Mouse (Mus musculus): ENCODE results near the gene Fdxr. TPM values are rescaled to one million over a fixed set of nuclear protein-coding genes. Genes with fewer than 3 reads are reported as not detected.

Fdxr gene
- 14.1 and 14.2 TPM in 2 replicates for polyA plus RNA-seq (2015; fragmentation: Nextera tagmentation; extraction: Ambion mirVana)

DNA sequence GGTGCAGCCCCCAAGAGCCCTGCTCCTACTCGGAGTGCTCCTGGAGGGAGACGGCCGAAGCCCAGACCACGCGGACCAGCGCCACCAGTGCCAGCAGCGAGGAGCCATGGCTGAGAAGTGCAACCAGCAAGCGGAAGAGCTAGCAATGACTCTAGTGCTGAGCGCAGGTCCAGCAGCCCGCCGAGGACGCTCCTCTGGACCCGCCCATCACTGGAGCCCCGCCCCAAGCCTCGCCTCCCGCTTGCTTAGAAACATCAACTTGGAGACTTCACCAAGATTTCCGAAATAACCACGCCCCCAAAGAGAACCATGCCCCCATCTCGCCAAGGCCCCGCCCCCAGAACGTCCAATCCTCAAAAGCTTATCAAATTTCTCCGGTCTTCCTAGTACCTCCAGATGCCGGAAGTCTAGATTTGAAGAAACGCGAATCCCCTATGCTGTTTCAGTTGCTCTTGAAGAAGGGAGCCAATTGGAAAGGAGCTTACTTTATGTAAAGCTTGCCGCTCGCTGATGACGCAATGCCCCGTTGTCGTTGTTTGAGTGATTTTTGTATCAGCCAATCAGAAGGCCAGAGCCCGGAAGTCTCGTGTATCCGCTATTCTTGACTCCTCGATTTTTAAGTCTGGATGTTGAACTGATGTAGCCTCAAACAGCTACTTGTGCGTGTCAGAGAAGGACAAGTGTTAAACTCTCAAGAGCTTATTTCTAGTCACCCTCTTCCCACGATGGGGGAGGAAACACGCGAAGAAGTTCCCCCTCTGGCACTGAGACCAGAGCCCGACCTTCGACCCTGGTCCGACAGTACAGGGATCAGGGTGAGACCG, at the start of gene Fdxr:
Gene Fdxr (minus strand): TSS at position 271 of the 824 bp plus-strand sequence.
- ATAC-seq (ENCODE audit: low read depth): peak; percentile 97
- peak within 1 kb of the TSS; percentile 71 for H3K4me3 ChIP-seq (ENCODE audit: low read length)
- H3K27me3 ChIP-seq (ENCODE audit: control insufficient read depth, insufficient read depth, low read depth, low read length): no peaks in the 10 kb centered on the region
- no peaks in the 10 kb centered on the region for H3K36me3 ChIP-seq (ENCODE audit: control insufficient read depth, insufficient read depth, low read length)
- under 1% methylated on average over 42 of the region's 42 CpGs for WGBS
- peak within 1 kb of the TSS; percentile 80 for H3K27ac ChIP-seq (ENCODE audit: low read length)
- H3K9me3 ChIP-seq (ENCODE audit: control insufficient read depth, low read length): no peaks in the 10 kb centered on the region
- peak within 1 kb of the TSS; percentile 88 for H3K9ac ChIP-seq (ENCODE audit: low read length)
- H3K4me1 ChIP-seq (replicated peaks; ENCODE audit: control insufficient read depth, insufficient read depth, low read length): peaks cover 10% of the 10 kb centered on the region
- peak within 1 kb of the TSS; percentile 95 for H3K4me2 ChIP-seq (ENCODE audit: low read depth, low read length)

DNA sequence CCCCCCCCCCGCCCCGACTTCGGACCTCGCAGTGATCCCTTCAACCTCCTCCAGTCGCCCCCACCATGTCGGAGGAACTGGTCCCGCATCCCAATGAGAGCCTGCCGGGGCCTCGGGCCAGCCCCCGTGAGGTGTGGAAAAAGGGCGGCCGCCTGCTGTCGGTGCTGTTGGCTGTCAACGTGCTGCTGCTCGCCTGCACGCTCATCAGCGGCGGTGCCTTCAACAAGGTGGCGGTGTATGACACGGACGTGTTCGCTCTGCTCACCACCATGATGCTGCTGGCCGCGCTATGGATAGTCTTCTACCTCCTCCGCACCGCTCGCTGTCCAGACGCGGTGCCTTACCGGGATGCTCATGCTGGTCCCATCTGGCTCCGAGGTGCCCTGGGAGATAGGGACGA, 46.5 kb upstream of the Fdxr start:
- H3K27me3 ChIP-seq (ENCODE audit: control insufficient read depth, insufficient read depth, low read depth, low read length): peaks cover 68% of the 10 kb centered on the region
- H3K4me2 ChIP-seq (ENCODE audit: low read depth, low read length): no peak overlapping the region
- no peak overlapping the region for H3K9ac ChIP-seq (ENCODE audit: low read length)
- H3K4me3 ChIP-seq (ENCODE audit: low read length): no peak overlapping the region
- no peaks in the 10 kb centered on the region for H3K4me1 ChIP-seq (replicated peaks; ENCODE audit: control insufficient read depth, insufficient read depth, low read length)
- ATAC-seq (ENCODE audit: low read depth): no peak
- no peaks in the 10 kb centered on the region for H3K36me3 ChIP-seq (ENCODE audit: control insufficient read depth, insufficient read depth, low read length)
- H3K27ac ChIP-seq (ENCODE audit: low read length): no peak overlapping the region
- 14% methylated on average over 32 of the region's 32 CpGs for WGBS
- H3K9me3 ChIP-seq (ENCODE audit: control insufficient read depth, low read length): no peaks in the 10 kb centered on the region

DNA sequence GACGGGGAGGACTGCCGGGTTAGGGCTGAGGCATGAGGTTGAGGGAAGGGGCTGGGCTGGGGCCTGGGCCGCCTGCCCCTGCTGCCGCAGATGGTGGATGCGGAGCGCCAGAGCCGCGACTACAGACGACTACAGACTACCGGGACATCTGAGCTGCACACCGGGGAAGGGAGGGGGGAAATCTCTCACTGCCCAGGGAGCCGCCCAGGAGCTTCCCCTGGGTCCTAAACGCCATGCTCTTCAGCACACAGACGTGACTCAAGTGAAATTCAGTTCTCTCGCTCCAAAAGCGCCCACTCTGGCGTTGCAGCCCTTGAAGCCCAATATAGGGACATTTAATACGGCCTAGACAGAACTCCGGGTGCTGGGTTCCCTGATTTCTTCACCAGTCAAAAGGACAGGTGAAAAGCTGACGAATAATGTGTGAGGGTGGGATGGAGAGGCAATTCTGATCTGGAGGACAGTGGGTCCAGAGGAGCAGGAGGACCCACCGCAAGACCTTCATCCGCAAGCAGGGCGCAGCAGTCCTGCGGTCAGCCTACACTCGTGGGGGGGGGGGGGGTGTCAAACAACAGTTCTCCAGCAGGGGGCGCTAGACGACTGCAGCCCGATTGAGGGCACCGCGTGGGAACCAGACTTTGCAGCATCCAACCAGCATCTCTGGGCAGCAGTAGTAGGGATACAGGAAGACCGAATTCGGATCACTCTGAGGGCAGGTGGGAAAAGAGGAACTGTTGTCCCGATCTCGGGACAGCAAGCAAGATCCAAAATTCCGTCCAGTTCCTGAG, 45.2 kb upstream of the Fdxr start, which contains the start of gene Ush1g:
Gene Ush1g (minus strand): TSS at position 136 of the 788 bp plus-strand sequence.
- H3K4me2 ChIP-seq (ENCODE audit: low read depth, low read length): no peak within 1 kb of the TSS

DNA sequence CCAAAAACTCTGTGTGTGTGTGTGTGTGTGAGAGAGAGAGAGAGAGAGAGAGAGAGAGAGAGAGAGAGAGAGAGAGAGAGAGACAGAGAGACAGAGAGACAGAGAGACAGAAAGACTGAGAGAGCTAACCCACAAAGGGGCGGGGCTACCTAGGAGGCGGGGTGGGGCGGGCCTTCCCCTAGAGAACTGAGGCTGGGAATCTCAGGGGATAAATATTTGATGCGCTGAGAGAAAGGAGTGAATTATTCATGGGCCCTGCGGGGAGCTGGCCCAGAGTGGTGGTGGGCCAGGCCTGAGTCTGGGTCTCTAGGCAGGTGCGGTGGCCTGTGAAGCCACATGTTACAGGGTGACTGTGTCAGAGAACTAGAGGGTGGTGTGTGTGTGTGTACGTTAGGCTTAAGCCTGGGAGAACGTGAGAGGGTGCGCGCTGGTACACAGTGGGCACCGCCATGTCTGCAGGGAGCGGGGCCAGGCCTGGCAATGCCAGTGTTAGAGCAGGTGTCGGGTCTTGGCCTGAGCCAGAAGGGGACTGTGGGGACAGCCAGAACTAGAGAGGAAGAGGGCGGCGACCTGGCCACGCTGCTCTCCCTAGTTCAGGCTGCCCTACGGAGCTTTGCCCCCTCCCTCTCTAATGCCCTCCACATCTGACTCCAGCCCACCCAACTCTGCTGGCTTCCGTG, 43.0 kb upstream of the Fdxr start:
- H3K4me2 ChIP-seq (ENCODE audit: low read depth, low read length): no peak overlapping the region
- ATAC-seq (ENCODE audit: low read depth): no peak
- no peak overlapping the region for H3K9ac ChIP-seq (ENCODE audit: low read length)
- no peak overlapping the region for H3K27ac ChIP-seq (ENCODE audit: low read length)
- H3K4me3 ChIP-seq (ENCODE audit: low read length): no peak overlapping the region
- H3K4me1 ChIP-seq (replicated peaks; ENCODE audit: control insufficient read depth, insufficient read depth, low read length): no peaks in the 10 kb centered on the region
- peaks cover 99% of the 10 kb centered on the region for H3K27me3 ChIP-seq (ENCODE audit: control insufficient read depth, insufficient read depth, low read depth, low read length)
- WGBS: 8% methylated on average over 18 of the region's 18 CpGs
- no peaks in the 10 kb centered on the region for H3K36me3 ChIP-seq (ENCODE audit: control insufficient read depth, insufficient read depth, low read length)
- H3K9me3 ChIP-seq (ENCODE audit: control insufficient read depth, low read length): no peaks in the 10 kb centered on the region

More for the DNA sequence above, 45.2 kb upstream of the Fdxr start, which contains the start of gene Ush1g:
- H3K9me3 ChIP-seq (ENCODE audit: control insufficient read depth, low read length): no peaks in the 10 kb centered on the region
- H3K36me3 ChIP-seq (ENCODE audit: control insufficient read depth, insufficient read depth, low read length): no peaks in the 10 kb centered on the region
- H3K9ac ChIP-seq (ENCODE audit: low read length): no peak within 1 kb of the TSS
- peak; percentile 13; the same call in 1 of the 2 replicates for ATAC-seq (ENCODE audit: low read depth)
- no peaks in the 10 kb centered on the region for H3K4me1 ChIP-seq (replicated peaks; ENCODE audit: control insufficient read depth, insufficient read depth, low read length)
- no peak within 1 kb of the TSS for H3K4me3 ChIP-seq (ENCODE audit: low read length)
- peaks cover 80% of the 10 kb centered on the region for H3K27me3 ChIP-seq (ENCODE audit: control insufficient read depth, insufficient read depth, low read depth, low read length)
- H3K27ac ChIP-seq (ENCODE audit: low read length): no peak within 1 kb of the TSS
- 5% methylated on average over 28 of the region's 35 CpGs for WGBS

DNA sequence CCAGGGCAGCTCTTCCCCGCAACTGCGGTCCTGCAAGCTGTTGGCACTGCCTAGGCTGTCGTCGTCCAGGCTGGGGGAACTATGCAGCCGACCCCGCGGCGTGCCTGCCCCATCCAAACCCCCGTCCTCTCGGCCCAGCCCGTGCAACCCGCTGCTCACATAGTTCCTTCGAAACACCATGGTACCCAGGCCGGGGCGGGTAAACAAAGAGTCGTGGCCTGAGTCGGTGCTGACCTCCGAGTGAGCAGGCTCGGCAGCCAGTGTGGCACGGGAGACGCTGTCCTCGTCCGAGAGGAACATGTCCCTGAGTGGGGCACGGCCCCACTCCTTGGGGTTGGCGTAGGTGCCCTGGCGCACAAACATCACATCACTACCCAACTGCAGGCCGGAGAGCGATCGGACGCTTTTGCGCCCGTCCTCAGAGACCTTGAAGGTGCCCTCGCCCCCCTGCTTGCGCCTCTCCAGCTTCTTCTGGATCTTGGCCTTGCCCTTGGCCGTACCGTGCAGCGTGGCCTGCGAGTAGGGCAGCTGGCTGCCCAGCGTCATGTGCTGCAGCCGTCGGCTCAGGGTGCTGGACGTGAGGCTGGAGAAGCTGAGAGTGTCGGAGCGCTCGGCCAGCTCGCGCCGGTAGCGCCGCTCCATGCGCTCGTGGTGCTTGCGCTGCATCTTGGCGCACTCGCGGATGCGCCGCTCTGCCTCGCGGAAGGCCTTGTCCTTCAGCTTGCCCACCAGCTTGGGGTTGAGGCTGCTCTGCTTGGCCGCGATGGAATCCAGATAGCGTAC, 41.6 kb upstream of the Fdxr start:
- Histone ChIP-seq H3K9me3 (ENCODE audit: control insufficient read depth, low read length) (no peaks in the 10 kb centered on the region), H3K4me2 (ENCODE audit: low read depth, low read length) (no peak overlapping the region), H3K27ac (ENCODE audit: low read length) (no peak overlapping the region), H3K4me3 (ENCODE audit: low read length) (no peak overlapping the region), H3K4me1 (replicated peaks; ENCODE audit: control insufficient read depth, insufficient read depth, low read length) (no peaks in the 10 kb centered on the region), H3K27me3 (ENCODE audit: control insufficient read depth, insufficient read depth, low read depth, low read length) (peaks cover 93% of the 10 kb centered on the region), H3K36me3 (ENCODE audit: control insufficient read depth, insufficient read depth, low read length) (no peaks in the 10 kb centered on the region), H3K9ac (ENCODE audit: low read length) (no peak overlapping the region)
- WGBS: 4% methylated on average over 62 of the region's 63 CpGs
- no peak for ATAC-seq (ENCODE audit: low read depth)

DNA sequence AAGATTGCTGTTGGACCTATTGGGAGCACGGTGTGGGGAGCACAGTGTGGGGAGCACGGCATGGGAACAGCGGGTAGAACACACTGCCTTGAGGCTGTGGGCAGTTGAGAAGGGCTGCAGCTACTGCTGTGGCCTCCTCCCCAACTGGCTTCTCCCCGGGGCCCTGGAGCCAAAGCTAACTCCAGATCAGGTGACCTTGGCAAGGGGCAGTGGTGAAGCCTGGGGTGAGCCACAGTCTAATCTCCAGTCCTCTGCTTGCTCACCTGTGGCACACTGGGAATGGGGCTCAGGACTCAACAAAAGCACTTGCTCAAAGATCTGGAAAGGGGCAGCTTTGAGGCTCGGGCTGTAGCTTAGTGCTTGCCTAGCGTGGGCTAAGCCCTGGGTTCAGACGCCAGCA, 40.4 kb upstream of the Fdxr start:
- peaks cover 88% of the 10 kb centered on the region for H3K27me3 ChIP-seq (ENCODE audit: control insufficient read depth, insufficient read depth, low read depth, low read length)
- H3K27ac ChIP-seq (ENCODE audit: low read length): no peak overlapping the region
- H3K9ac ChIP-seq (ENCODE audit: low read length): no peak overlapping the region
- no peak for ATAC-seq (ENCODE audit: low read depth)
- WGBS: 59% methylated on average over 7 of the region's 7 CpGs
- H3K4me2 ChIP-seq (ENCODE audit: low read depth, low read length): no peak overlapping the region
- H3K36me3 ChIP-seq (ENCODE audit: control insufficient read depth, insufficient read depth, low read length): no peaks in the 10 kb centered on the region
- H3K4me3 ChIP-seq (ENCODE audit: low read length): no peak overlapping the region
- no peaks in the 10 kb centered on the region for H3K9me3 ChIP-seq (ENCODE audit: control insufficient read depth, low read length)
- no peaks in the 10 kb centered on the region for H3K4me1 ChIP-seq (replicated peaks; ENCODE audit: control insufficient read depth, insufficient read depth, low read length)

DNA sequence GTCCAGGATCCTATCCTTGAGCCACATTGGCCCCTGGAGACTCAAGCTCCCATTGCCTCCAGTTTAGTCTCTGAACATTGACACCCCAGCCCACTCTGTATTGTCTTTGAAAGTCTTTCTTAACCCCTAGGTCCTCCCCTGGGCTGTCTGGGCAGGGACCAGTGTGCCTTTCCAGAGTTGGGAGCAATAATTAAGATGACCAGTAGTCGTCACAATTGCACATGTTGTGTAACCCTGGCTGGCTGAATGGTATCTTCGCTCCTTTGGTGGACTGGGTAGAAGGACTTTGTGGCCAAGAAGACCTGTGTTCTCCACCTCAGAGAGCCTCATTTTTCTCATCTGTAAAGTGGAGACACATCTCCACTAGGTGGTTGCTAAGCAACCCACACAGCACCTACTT, 37.4 kb upstream of the Fdxr start:
- no peaks in the 10 kb centered on the region for H3K36me3 ChIP-seq (ENCODE audit: control insufficient read depth, insufficient read depth, low read length)
- H3K27me3 ChIP-seq (ENCODE audit: control insufficient read depth, insufficient read depth, low read depth, low read length): peaks cover 62% of the 10 kb centered on the region
- H3K4me3 ChIP-seq (ENCODE audit: low read length): no peak overlapping the region
- no peak overlapping the region for H3K27ac ChIP-seq (ENCODE audit: low read length)
- no peaks in the 10 kb centered on the region for H3K9me3 ChIP-seq (ENCODE audit: control insufficient read depth, low read length)
- H3K9ac ChIP-seq (ENCODE audit: low read length): no peak overlapping the region
- no peak overlapping the region for H3K4me2 ChIP-seq (ENCODE audit: low read depth, low read length)
- WGBS: 41% methylated on average over 2 of the region's 2 CpGs
- H3K4me1 ChIP-seq (replicated peaks; ENCODE audit: control insufficient read depth, insufficient read depth, low read length): no peaks in the 10 kb centered on the region
- ATAC-seq (ENCODE audit: low read depth): no peak

DNA sequence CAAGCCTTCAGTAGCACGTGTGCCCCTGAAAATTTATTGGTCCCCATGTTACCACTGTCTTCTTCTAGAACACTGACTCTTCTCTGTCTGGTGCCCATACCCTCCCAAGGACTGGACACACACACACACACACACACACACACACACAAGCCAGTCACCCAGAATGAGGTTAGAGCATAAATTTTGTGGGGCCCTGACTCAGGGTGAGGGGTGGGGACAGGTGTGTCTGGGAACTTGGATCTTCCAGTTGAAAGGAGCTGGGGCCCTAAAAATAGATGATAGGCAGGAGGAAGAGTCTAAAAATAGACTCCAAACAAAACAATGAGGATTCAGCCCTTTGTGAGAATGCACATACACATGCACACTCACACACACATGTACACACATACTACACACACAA, 31.9 kb upstream of the Fdxr start:
- no peak for ATAC-seq (ENCODE audit: low read depth)
- H3K4me2 ChIP-seq (ENCODE audit: low read depth, low read length): no peak overlapping the region
- WGBS: 75% methylated on average over 1 of the region's 1 CpGs
- no peaks in the 10 kb centered on the region for H3K9me3 ChIP-seq (ENCODE audit: control insufficient read depth, low read length)
- no peak overlapping the region for H3K9ac ChIP-seq (ENCODE audit: low read length)
- H3K36me3 ChIP-seq (ENCODE audit: control insufficient read depth, insufficient read depth, low read length): no peaks in the 10 kb centered on the region
- H3K4me1 ChIP-seq (replicated peaks; ENCODE audit: control insufficient read depth, insufficient read depth, low read length): no peaks in the 10 kb centered on the region
- no peak overlapping the region for H3K4me3 ChIP-seq (ENCODE audit: low read length)
- peaks cover 11% of the 10 kb centered on the region for H3K27me3 ChIP-seq (ENCODE audit: control insufficient read depth, insufficient read depth, low read depth, low read length)
- H3K27ac ChIP-seq (ENCODE audit: low read length): no peak overlapping the region
